Mouse (Mus musculus) lung, adult 2 months (tissue): Measurements from ENCODE around the gene Nod2.

Source experiments
- CTCF ChIP-seq: fragments of 200-500 bp; IDR thresholded peaks from 2 replicates; pipeline ENCODE4 v1.5.1; 2011; ENCODE audit warnings: mild to moderate bottlenecking, low read length, control low read depth; ENCODE audit not compliant: insufficient read depth
- POLR2A ChIP-seq: fragments of 200-500 bp; IDR thresholded peaks from 2 replicates; pipeline ENCODE4 v1.6.1; 2011; ENCODE audit warnings: low read depth, mild to moderate bottlenecking, control low read depth, low read length, borderline replicate concordance; ENCODE audit errors: extremely low read depth

- no peak for TF ChIP-seq POLR2A
- TF ChIP-seq CTCF: no peak
These were observed 42.0 kb downstream of the Nod2 start for GRCm38 (mm10) chr8:88689151-88689550.
